Mouse (Mus musculus): ENCODE measurements around the gene Setd6. TPM values are rescaled to one million over a fixed set of nuclear protein-coding genes. Genes with fewer than 3 reads are reported as not detected.

Gene Setd6
- 8.9 and 13.8 TPM in 2 replicates for polyA plus RNA-seq (2012; rRNA removed)

DNA sequence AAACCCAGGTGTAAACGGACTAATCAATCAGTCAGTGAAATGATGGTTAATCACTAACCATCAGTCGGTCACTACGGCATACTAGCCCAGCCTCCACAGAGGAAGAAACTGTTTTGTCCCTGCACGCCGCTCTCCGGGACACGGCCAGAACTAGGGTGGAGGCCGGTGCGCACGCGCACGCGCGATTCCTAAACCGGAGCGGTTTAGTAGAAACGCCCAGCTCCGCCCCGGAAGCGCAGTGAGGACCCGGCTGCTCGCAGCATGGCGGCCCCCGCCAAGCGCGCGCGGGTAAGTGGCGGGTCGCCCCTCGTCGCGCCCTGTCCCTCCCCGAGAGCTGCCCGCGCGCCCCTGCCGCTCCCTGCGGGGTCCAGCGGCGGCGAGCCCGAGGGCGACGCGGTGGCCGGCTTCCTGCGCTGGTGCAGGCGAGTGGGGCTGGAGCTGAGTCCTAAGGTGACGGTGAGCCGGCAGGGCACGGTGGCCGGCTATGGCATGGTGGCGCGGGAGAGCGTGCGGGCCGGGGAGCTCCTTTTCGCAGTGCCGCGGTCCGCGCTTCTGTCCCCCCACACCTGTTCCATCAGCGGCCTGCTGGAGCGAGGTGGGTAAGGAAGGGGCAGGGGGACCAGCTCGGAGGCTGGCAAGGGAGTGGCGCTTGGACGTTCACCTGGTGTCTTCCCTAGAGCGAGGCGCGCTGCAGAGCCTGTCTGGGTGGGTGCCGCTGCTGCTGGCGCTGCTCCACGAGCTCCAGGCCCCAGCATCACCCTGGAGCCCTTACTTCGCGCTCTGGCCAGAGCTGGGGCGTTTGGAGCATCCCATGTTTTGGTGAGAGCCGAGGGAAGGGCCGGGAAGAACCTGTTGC is at the start of gene Setd6:
Setd6 (plus strand) TSS at position 206 of the 856 bp plus-strand sequence.
- under 1% methylated on average over 77 of the region's 79 CpGs for WGBS
- DNase-seq: peak; percentile 80
- peaks cover 7% of the 10 kb centered on the region for H3K4me1 ChIP-seq (ENCODE audit: control insufficient read depth, insufficient read depth, low read length)
- H3K4me3 ChIP-seq (replicated peaks; ENCODE audit: extremely low read depth, low read depth, low read length): peak within 1 kb of the TSS; percentile 92
- no peak for TF ChIP-seq CTCF (IDR thresholded peaks at IDR 0.05; ENCODE audit: insufficient read depth, low read length)
- TF ChIP-seq POLR2A (IDR thresholded peaks at IDR 0.05; ENCODE audit: borderline replicate concordance, extremely low read depth, low read depth, low read length): peak; percentile 60; the same call in 1 of the 2 replicates

DNA sequence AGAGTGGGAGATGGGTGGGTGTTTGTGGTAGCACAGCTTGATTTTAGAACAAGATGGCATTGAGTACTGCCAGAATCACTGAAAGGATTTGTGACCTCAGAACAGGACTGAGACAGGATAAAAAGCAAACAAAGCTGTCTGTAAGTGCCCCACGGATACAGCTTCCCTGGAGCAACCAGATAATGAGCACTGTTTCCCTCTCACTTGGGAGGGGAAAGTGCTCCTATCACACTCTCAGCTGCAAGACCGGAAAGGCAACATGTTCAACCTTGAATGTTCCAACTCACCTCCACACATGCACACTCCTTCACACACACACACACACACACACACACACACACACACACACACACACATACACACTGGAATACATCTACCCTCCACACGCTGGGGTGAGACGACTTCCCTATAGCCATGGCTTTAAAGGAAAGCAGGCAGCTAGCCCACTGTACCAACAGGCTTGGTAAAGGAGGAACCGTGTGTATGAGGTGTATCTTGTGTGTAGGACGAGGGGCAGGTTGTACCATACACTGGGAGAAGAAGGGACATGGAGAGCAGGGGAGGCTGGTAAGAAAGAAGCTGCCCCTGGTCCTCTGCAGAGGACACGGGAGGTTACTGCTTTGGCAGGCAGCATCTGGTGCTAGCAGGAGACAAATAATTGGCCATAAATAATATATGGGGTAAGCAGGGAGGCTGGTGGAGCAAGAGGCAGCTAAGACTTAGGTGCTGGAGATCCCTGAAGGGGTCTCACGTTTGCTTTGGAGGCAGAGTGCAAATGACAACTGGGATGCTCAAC is 47.3 kb upstream of the Setd6 start:
- 43% methylated on average over 8 of the region's 8 CpGs for WGBS
- no peak for TF ChIP-seq CTCF (IDR thresholded peaks at IDR 0.05; ENCODE audit: insufficient read depth, low read length)
- no peak for TF ChIP-seq POLR2A (IDR thresholded peaks at IDR 0.05; ENCODE audit: borderline replicate concordance, extremely low read depth, low read depth, low read length)
- DNase-seq: no peak
- Histone ChIP-seq H3K4me3 (replicated peaks; ENCODE audit: extremely low read depth, low read depth, low read length) (no peak overlapping the region), H3K4me1 (ENCODE audit: control insufficient read depth, insufficient read depth, low read length) (no peaks in the 10 kb centered on the region)

- 75% methylated on average over 2 of the region's 2 CpGs for WGBS
- Histone ChIP-seq H3K4me1 (ENCODE audit: control insufficient read depth, insufficient read depth, low read length) (no peaks in the 10 kb centered on the region), H3K4me3 (replicated peaks; ENCODE audit: extremely low read depth, low read depth, low read length) (no peak overlapping the region)
- TF ChIP-seq POLR2A (IDR thresholded peaks at IDR 0.05; ENCODE audit: borderline replicate concordance, extremely low read depth, low read depth, low read length) (no peak), CTCF (IDR thresholded peaks at IDR 0.05; ENCODE audit: insufficient read depth, low read length) (no peak)
- no peak for DNase-seq
Observed at GRCm38 (mm10) chr8:95669967-95670366, 45.7 kb upstream of the Setd6 start.

DNA sequence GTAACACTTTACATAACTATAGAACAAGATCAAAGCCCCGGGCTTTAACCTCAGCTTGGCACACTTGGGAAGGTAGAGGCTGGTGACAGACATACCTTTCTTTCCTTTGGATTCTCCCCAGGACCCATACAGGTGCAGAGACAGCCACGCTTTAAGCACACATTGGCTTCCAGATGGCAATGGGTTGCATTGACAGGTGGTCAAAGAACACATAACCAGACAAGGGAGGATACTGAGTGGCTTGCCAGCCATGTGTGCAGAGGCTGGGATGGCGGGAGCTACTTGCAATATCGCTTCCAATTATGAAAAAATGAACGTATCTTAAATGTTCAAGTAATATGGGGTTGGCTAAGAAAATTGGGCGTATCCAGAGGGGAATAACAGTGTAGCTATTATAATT is 43.8 kb upstream of the Setd6 start:
- WGBS: 82% methylated on average over 6 of the region's 6 CpGs
- Histone ChIP-seq H3K4me3 (replicated peaks; ENCODE audit: extremely low read depth, low read depth, low read length) (no peak overlapping the region), H3K4me1 (ENCODE audit: control insufficient read depth, insufficient read depth, low read length) (no peaks in the 10 kb centered on the region)
- no peak for DNase-seq
- TF ChIP-seq CTCF (IDR thresholded peaks at IDR 0.05; ENCODE audit: insufficient read depth, low read length) (no peak), POLR2A (IDR thresholded peaks at IDR 0.05; ENCODE audit: borderline replicate concordance, extremely low read depth, low read depth, low read length) (no peak)

GRCm38 (mm10) chr8:95672811-95673210 is 42.9 kb upstream of the Setd6 start:
- H3K4me3 ChIP-seq (replicated peaks; ENCODE audit: extremely low read depth, low read depth, low read length): no peak overlapping the region
- no peak for TF ChIP-seq POLR2A (IDR thresholded peaks at IDR 0.05; ENCODE audit: borderline replicate concordance, extremely low read depth, low read depth, low read length)
- TF ChIP-seq CTCF (IDR thresholded peaks at IDR 0.05; ENCODE audit: insufficient read depth, low read length): no peak
- 62% methylated on average over 5 of the region's 5 CpGs for WGBS
- no peak for DNase-seq
- no peaks in the 10 kb centered on the region for H3K4me1 ChIP-seq (ENCODE audit: control insufficient read depth, insufficient read depth, low read length)

DNA sequence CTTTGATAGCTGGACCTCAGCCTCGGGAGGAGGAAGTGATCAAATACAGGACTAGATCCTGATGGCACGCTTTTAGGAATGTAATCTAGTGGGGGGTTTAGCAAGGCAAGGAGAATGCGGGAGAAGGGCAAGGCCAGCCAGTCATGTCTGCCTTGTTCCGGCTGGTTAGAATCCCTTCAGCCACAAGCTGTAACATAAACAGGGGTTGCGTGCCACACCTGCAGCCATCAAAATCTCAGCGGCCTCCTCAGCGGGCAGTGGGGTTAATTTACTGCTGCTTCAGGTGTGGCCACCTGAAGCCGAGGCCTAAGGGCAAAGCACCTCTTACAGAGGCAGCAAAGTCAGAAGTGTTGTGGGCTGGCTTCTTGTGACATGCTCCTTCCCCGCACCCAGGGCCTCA is 39.0 kb upstream of the Setd6 start, which contains the start of gene Ndrg4:
Ndrg4 (plus strand) TSS at position 350 of the 400 bp plus-strand sequence.
- Histone ChIP-seq H3K4me3 (replicated peaks; ENCODE audit: extremely low read depth, low read depth, low read length) (peak within 1 kb of the TSS; percentile 25), H3K4me1 (ENCODE audit: control insufficient read depth, insufficient read depth, low read length) (no peaks in the 10 kb centered on the region)
- DNase-seq: no peak
- 39% methylated on average over 9 of the region's 9 CpGs for WGBS
- TF ChIP-seq POLR2A (IDR thresholded peaks at IDR 0.05; ENCODE audit: borderline replicate concordance, extremely low read depth, low read depth, low read length) (no peak), CTCF (IDR thresholded peaks at IDR 0.05; ENCODE audit: insufficient read depth, low read length) (no peak)

- peak overlapping the region; percentile 25 for H3K4me3 ChIP-seq (replicated peaks; ENCODE audit: extremely low read depth, low read depth, low read length)
- no peak for TF ChIP-seq CTCF (IDR thresholded peaks at IDR 0.05; ENCODE audit: insufficient read depth, low read length)
- TF ChIP-seq POLR2A (IDR thresholded peaks at IDR 0.05; ENCODE audit: borderline replicate concordance, extremely low read depth, low read depth, low read length): no peak
- WGBS: 2% methylated on average over 46 of the region's 48 CpGs
- DNase-seq: no peak
- no peaks in the 10 kb centered on the region for H3K4me1 ChIP-seq (ENCODE audit: control insufficient read depth, insufficient read depth, low read length)
Observed at GRCm38 (mm10) chr8:95677591-95678023, 38.1 kb upstream of the Setd6 start.

DNA sequence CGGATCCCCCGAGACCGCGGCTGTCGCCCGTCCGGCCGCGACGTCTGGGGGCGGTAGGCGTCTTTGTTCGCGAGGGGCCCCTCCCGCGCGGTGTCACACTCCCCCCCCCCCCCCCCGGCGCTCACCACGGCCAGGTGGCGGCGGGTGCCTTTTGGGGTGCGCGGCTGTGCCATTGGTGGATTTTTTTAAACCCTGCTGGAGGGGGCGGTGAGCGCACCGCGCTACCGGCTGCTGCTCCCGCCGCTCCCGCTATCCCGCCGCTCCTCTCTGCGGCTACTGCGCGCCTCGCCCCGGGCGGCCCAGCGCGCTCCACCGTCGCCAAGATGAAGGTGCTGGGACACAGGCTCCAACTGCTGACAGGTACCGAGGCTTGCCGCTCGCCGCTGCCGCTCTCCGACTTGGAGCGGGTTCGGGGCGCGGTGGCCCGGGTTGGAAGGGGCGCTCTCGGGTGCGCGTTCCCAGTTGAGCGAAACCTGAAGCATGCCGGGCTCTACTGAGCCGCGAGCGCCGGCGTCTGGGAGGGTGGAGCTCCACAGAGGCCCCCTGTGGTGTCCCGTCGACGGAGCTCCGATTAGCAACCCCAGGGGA is 37.6 kb upstream of the Setd6 start:
- DNase-seq: peak; percentile 6
- H3K4me3 ChIP-seq (replicated peaks; ENCODE audit: extremely low read depth, low read depth, low read length): peak overlapping the region; percentile 25
- WGBS: under 1% methylated on average over 64 of the region's 70 CpGs
- H3K4me1 ChIP-seq (ENCODE audit: control insufficient read depth, insufficient read depth, low read length): no peaks in the 10 kb centered on the region
- no peak for TF ChIP-seq CTCF (IDR thresholded peaks at IDR 0.05; ENCODE audit: insufficient read depth, low read length)

DNA sequence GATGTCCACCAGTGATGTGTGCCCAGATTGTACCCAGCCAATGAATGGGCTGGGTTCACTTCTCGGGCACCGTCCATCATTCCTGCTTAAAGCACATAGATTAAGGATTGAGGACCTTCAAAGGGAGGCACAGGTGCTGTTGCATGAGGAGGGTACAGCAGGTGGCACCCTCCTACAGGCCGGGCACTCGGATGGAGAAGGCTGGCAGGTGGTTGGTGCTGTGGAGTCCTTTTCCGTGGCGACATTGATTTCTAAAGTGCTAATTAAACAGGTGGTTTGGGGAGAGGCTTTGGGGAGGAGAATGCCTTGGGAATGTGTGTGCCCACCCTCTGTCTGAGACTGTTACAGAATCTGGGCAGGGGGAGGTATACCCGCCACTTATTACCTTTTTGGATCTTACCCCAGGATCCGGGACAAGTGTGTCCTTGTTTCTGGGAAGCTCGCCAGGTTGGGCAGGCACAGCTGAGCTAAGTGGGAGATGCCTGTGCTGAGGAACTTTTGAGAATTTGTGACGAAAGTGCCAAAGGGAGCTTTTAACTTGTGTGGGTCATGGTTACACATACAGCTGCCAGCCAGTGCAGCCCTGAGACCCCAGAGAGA is 27.5 kb upstream of the Setd6 start:
- WGBS: 57% methylated on average over 10 of the region's 10 CpGs
- H3K4me3 ChIP-seq (replicated peaks; ENCODE audit: extremely low read depth, low read depth, low read length): no peak overlapping the region
- TF ChIP-seq CTCF (IDR thresholded peaks at IDR 0.05; ENCODE audit: insufficient read depth, low read length) (no peak), POLR2A (IDR thresholded peaks at IDR 0.05; ENCODE audit: borderline replicate concordance, extremely low read depth, low read depth, low read length) (no peak)
- no peaks in the 10 kb centered on the region for H3K4me1 ChIP-seq (ENCODE audit: control insufficient read depth, insufficient read depth, low read length)
- DNase-seq: peak; percentile 58
